Mouse (Mus musculus) megakaryocyte, embryonic 14.5 days (primary cell): Measurements from ENCODE around the gene 4930539E08Rik. TPM values are rescaled to one million over a fixed set of nuclear protein-coding genes. Genes with fewer than 3 reads are reported as not detected.
A peak's percentile ranks its signal among the peaks of the same experiment; 100 is the strongest.

ENCODE experiments used
- H3K27me3 ChIP-seq: replicated peaks from 2 replicates; pipeline ENCODE3; 2012; ENCODE audit warnings: inconsistent platforms
- H3K36me3 ChIP-seq: replicated peaks from 2 replicates; pipeline ENCODE3; 2012; ENCODE audit warnings: low read length, inconsistent platforms, mixed read lengths
- H3K4me1 ChIP-seq: 2 replicates; pipeline ENCODE4 v1.6.1; 2012; ENCODE audit warnings: inconsistent platforms
- H3K4me3 ChIP-seq: replicated peaks from 2 replicates; pipeline ENCODE3; 2012; ENCODE audit warnings: moderate library complexity, mild to moderate bottlenecking, inconsistent platforms
- H3K9me3 ChIP-seq: 2 replicates; pipeline ENCODE4 v1.6.1; 2012; ENCODE audit warnings: inconsistent platforms
- FLI1 ChIP-seq: IDR thresholded peaks from 2 replicates; pipeline ENCODE4 v1.6.1; 2012; ENCODE audit warnings: low read length, inconsistent platforms, mixed read lengths
- GATA1 ChIP-seq: IDR thresholded peaks from 3 replicates; pipeline ENCODE4 v1.6.1; 2012; ENCODE audit warnings: mixed read lengths, low read length, inconsistent platforms, borderline replicate concordance
- polyA plus RNA-seq: library from polyadenylated mRNA; stranded (reverse); fragments of >175 nt; gene quantifications from 2 replicates; pipeline ENCODE4 v1.2.3, GENCODE M21; 2012; ENCODE audit warnings: low replicate concordance; ENCODE audit not compliant: insufficient read depth

4930539E08Rik gene
- polyA plus RNA-seq, 1 experiment: not detected

DNA sequence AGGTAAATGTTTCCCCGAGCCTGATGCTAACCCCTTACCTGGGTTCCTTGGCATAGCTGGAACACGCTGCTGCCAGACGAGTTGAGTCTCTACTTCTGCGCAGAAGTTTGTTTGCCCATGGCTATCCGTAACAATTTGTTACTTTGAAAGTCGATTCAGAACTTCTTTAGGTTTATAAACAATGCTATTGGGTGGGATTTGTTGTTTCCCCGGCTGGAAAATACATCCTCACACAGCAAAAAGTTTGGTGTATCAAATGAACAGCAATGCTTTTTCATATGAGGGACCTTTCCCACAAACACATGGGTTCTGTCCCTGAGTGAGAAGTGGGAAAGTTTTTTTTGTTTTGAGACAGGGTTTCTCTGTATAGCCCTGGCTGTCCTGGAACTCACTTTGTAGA lies 28.6 kb upstream of the 4930539E08Rik start, which contains the start of gene Pxt1:
TSS of gene Pxt1 (minus strand) at position 101 of the 400 bp plus-strand sequence.
- TF ChIP-seq FLI1 (no peak), GATA1 (no peak)
- Histone ChIP-seq H3K4me1 (peaks cover 4% of the 10 kb centered on the region; the same call in 1 of the 2 replicates), H3K9me3 (peaks cover 27% of the 10 kb centered on the region), H3K36me3 (no peaks in the 10 kb centered on the region), H3K4me3 (no peak within 1 kb of the TSS), H3K27me3 (peaks cover 3% of the 10 kb centered on the region)

DNA sequence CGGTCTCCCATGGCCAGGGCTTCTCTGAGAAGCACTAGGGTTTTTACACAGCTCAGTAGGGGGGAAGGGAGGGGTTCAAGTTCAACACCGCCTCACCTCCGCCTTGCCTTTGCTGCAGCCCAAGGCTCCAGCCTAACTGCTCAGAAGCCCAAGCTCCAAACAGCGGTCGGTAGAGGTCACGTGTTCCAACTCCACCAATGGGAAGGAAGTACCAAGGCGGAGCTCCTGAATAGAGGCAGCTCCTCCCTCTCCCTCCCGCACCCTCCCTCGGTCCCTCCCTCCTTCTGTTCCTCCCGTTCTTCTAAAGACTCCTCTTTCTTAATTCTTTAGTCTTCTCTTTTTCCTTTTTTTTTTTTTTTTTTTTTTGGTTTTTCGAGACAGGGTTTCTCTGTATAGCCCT lies 27.0 kb upstream of the 4930539E08Rik start:
- peaks cover 3% of the 10 kb centered on the region for H3K27me3 ChIP-seq
- H3K36me3 ChIP-seq: no peaks in the 10 kb centered on the region
- peaks cover 4% of the 10 kb centered on the region; the same call in 1 of the 2 replicates for H3K4me1 ChIP-seq
- no peak for TF ChIP-seq GATA1
- TF ChIP-seq FLI1: no peak
- H3K4me3 ChIP-seq: no peak overlapping the region
- peaks cover 24% of the 10 kb centered on the region for H3K9me3 ChIP-seq

DNA sequence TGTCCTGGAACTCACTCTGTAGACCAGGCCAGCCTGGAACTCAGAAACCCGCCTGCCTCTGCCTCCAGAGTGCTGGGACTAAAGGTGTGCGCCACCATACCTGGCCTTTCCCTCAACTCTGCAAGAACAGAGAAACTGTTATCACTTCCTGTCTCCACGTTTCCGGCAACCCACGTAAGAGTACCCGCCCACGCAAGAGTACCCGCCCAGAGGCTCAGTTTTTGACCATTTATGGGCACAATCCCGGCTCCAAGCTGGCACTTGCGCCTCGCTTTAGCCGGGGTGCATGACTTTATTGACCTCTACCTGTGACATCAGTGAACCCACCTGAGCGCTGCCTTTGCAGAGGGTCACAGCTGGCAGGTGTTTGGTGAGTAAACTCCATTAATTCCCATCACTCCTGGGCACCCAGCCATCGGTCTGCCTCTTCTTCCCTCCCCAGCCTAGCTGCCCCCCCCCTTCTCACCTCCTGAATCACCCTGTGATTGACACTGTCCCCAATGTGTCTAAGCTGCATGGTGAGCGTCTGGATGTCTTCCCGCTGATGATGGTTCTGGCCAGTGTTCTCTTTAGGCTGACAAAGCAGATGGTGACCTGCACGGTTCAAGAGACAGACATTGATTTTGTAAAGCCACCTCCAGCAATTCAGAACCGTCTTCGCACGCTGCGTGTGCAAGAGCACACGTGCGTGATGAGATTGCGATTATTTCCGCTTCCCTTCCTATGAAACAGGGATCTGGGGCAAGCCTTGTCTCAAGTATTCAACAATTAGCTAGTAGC lies 25.8 kb upstream of the 4930539E08Rik start:
- TF ChIP-seq GATA1 (no peak), FLI1 (no peak)
- Histone ChIP-seq H3K9me3 (peaks cover 18% of the 10 kb centered on the region), H3K4me1 (peaks cover 4% of the 10 kb centered on the region; the same call in 1 of the 2 replicates), H3K4me3 (no peak overlapping the region), H3K27me3 (no peaks in the 10 kb centered on the region), H3K36me3 (no peaks in the 10 kb centered on the region)

DNA sequence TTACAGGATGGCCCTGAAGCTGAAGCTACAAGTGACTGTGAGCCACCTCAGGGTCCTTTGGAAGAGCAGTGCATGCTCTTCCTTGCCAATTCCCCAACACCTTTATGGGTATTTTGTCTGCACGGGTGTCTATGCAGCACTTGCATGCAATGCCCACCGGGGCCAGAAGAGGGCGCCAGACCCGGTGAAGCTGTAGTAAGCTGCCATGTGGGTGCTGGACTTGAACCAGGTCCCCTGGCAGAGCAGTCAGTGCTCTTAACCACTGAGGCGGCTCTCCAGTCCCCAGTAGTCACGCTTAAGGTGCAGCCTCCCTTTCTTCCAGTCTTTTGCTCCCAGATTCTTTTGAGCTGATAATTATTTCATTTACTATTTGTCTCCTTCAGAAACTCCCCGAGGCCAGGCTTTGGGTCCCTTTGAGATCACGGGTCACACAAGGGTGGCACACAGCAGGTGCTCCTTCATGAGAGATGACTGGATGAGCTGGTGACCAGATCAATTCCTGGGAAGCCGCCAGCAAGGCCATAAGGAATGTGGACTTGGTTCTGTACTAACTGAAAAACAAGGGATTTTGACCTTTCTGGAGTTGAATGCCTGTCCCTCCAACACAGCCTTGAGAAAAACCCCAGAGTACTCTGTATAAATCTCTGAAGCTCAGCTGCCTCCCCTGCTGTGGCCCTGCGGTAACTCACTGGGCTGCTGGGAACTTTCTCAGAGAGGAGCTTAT lies 21.7 kb upstream of the 4930539E08Rik start:
- no peak for TF ChIP-seq GATA1
- TF ChIP-seq FLI1: no peak
- Histone ChIP-seq H3K27me3 (peaks cover 2% of the 10 kb centered on the region), H3K9me3 (peaks cover 14% of the 10 kb centered on the region), H3K4me3 (no peak overlapping the region), H3K36me3 (no peaks in the 10 kb centered on the region), H3K4me1 (peaks cover 1% of the 10 kb centered on the region)

DNA sequence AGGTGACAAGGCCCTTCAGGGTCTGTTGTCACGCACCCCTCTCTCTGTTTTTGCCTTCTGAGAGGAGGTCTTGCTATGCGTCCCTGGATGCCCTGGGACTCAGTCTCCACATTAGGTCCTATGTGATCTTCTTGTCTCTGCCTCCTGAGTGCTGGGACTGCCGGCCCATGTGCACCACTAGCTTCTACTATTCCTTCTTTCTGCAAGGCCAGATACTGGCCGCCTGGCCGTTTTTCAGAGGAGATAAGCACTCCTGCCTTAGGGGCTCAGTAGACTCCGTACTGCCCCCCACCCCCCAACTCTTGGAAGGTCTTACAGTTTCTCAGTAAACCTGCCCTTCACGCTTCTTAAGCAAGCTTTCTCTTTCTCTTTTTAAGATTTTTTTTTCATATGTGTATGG lies 21.0 kb upstream of the 4930539E08Rik start:
- no peak for TF ChIP-seq FLI1
- no peak for TF ChIP-seq GATA1
- Histone ChIP-seq H3K9me3 (peaks cover 7% of the 10 kb centered on the region; the same call in 1 of the 2 replicates), H3K27me3 (peaks cover 2% of the 10 kb centered on the region), H3K4me1 (peaks cover 7% of the 10 kb centered on the region), H3K4me3 (no peak overlapping the region), H3K36me3 (no peaks in the 10 kb centered on the region)

DNA sequence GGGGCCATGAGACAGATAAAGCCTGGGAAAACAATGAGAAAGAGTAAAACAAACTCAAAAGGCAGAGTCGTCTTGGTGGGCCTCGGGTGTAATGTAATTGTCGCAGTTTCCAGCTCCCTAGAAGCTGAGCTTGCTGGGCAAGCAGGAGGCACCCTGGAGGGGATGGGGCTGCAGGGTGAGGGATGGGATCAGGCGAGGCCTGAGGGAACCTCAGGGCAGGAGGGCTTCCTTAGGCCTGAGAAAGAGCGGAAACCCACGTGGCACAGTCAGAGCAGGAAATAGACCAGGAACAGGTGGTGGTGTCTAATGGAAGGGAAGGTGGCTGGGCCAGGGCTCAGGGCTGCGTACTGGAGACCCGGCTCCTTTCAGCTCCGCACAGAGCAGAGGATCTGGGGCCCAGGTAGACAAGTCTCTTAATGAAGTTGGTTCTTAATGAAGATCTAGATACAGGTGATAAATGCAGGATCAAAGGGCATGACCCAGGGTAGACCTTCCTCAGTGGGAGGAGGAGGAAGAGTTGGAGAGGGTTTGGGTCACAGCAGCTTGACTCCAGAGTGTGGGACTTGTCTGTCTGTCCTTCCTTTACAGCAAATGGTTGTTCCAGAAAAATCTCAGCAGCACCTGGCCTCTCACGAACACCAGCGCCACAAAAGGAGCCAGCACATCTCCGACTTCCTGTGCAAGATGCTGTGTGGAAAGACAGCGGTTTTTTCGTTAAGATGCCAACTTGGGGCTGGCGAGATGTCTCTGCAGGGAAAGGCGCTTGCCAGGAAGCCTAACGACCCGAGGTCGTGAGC lies 19.2 kb upstream of the 4930539E08Rik start:
- peaks cover 2% of the 10 kb centered on the region for H3K27me3 ChIP-seq
- H3K4me3 ChIP-seq: no peak overlapping the region
- no peak for TF ChIP-seq GATA1
- no peak for TF ChIP-seq FLI1
- H3K9me3 ChIP-seq: peaks cover 3% of the 10 kb centered on the region; the same call in 1 of the 2 replicates
- H3K36me3 ChIP-seq: no peaks in the 10 kb centered on the region
- H3K4me1 ChIP-seq: peaks cover 24% of the 10 kb centered on the region

DNA sequence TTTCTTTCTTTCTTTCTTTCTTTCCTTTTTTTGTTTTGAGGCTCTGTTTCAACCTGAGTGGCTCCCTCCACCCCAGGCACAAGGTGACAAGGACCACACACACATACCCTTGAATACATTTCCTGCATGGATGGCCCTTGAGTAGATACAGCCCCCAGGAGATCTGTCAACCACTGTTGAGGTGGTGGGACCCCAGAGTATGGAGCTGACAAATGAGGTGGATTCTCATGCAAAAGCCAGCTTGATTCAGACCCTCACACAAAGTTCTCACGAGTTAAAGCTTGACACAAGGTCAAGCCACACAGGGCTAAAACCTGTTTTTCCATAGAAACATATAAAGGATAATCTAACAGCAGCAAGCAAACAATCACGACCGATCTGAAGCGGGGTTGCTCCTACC lies 17.1 kb upstream of the 4930539E08Rik start:
- Histone ChIP-seq H3K27me3 (peaks cover 2% of the 10 kb centered on the region), H3K4me1 (peaks cover 34% of the 10 kb centered on the region), H3K4me3 (no peak overlapping the region), H3K36me3 (no peaks in the 10 kb centered on the region), H3K9me3 (peaks cover 3% of the 10 kb centered on the region; the same call in 1 of the 2 replicates)
- TF ChIP-seq FLI1 (no peak), GATA1 (no peak)

DNA sequence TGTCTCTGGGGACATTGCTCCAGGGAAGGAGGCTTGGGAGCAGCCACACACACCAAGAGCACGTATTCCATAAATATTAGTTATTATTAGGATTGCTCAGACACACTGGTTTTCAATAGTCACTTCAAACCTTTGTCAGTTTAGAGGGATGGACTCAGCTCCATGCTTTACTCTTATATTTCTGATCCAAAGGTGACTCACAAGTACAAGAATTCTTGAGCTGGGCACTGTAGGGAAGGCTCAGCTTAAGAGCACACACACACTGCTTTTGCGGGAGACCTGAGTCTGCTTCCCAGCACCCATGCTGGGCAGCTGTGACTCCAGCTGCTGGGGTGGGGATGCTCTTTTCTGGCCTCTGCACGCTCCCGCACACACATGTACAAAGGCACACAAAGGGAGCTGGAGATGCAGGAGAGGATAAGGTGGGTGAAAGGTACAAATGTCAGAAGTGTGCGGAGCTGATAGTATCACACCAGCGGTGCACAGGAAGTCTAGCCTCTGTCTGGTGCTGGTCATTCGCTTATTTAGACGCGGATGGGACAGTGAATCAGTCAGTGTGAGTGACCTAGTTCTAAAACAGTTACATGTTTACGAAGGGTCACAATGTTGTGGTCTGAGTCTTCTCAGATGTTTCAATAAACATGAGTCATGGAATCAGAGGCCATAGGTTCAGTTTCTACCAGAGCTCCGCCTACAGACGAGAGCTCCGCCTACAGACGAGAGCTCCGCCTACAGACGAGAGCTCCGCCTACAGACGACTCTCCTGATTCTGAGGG lies 16.5 kb upstream of the 4930539E08Rik start:
- no peak overlapping the region for H3K4me3 ChIP-seq
- TF ChIP-seq GATA1 (no peak), FLI1 (no peak)
- H3K4me1 ChIP-seq: peaks cover 41% of the 10 kb centered on the region
- no peaks in the 10 kb centered on the region for H3K36me3 ChIP-seq
- peaks cover 2% of the 10 kb centered on the region for H3K27me3 ChIP-seq
- H3K9me3 ChIP-seq: no peaks in the 10 kb centered on the region

DNA sequence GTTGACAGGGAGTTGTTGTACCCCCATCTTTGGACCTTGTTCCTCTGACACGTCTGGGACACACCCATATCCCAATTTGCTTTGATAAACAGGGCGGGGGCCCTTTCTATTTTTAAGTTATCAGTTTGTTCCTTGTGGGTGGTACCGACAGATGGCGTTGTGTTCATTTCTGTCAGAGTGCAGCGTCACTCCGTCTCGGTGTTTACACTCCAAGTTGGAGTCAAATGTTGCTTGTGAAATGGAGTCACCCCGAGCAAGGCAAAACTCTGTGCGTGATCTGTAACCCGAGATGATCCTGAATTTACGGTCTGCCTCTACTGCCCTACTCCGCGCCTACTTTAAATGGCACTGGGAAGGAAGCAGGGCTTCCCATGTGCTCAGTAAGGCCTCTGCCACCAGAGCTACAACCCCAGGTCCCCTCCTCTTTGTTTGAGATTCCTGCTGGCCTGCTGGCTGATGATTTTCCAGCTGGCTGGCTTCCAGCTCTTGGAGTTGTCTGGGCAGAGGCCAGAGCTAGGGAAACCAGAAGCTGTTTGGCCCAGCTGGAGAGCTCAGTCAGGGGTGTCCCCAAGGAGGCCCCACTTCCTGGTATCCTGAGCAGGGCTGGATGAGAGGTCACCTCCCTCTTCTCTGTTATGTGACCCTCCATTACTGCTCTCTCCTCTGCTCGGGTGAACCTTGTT lies 15.4 kb upstream of the 4930539E08Rik start:
- peaks cover 2% of the 10 kb centered on the region for H3K27me3 ChIP-seq
- H3K4me1 ChIP-seq: peaks cover 48% of the 10 kb centered on the region
- no peaks in the 10 kb centered on the region for H3K36me3 ChIP-seq
- no peak for TF ChIP-seq GATA1
- TF ChIP-seq FLI1: no peak
- H3K9me3 ChIP-seq: no peaks in the 10 kb centered on the region
- H3K4me3 ChIP-seq: peak overlapping the region; percentile 69
